Mouse (Mus musculus) heart, adult 2 months (tissue): ENCODE measurements at regions not wholly inside any gene's neighbourhood (a gene's known extent, or its start where the extent isn't known, plus 50 kb on each side); places are given as distances from the start of the nearest gene placed in this dataset.
"Not testable (repeated sequence)": the region's sequence is repeated elsewhere in the genome, so short reads cannot be mapped to it uniquely, and the experiment has no call there.

Experiments
- DNase-seq, 2 experiments: peaks; one replicate each; pipeline ENCODE4 v3.0.0; 2021
- H3K27ac ChIP-seq: fragments of 200-600 bp; 2 replicates; pipeline ENCODE4 v1.8.1; 2022
- H3K27me3 ChIP-seq: fragments of 200-500 bp; 2 replicates; pipeline ENCODE4 v1.6.1; 2012; ENCODE audit warnings: mild to moderate bottlenecking, low read length, inconsistent platforms, mixed read lengths; ENCODE audit not compliant: control insufficient read depth, insufficient read depth
- H3K36me3 ChIP-seq: fragments of 200-500 bp; 2 replicates; pipeline ENCODE4 v1.6.1; 2012; ENCODE audit warnings: low read length, inconsistent platforms; ENCODE audit not compliant: control insufficient read depth, insufficient read depth
- H3K4me1 ChIP-seq: fragments of 200-500 bp; 2 replicates; pipeline ENCODE4 v1.6.1; 2011; ENCODE audit warnings: low read length; ENCODE audit not compliant: control insufficient read depth, insufficient read depth
- H3K4me3 ChIP-seq: fragments of 200-600 bp; 2 replicates; pipeline ENCODE4 v1.8.1; 2022
- H3K79me2 ChIP-seq: fragments of 200-500 bp; replicated peaks from 2 replicates; pipeline ENCODE4 v1.6.1; 2012; ENCODE audit warnings: mild to moderate bottlenecking, inconsistent platforms, low read length, moderate library complexity, mixed read lengths; ENCODE audit not compliant: control insufficient read depth, insufficient read depth
- H3K9ac ChIP-seq: fragments of 200-500 bp; 2 replicates; pipeline ENCODE4 v1.6.1; 2012; ENCODE audit warnings: low read depth, mild to moderate bottlenecking, control low read depth, inconsistent platforms, low read length, mixed read lengths
- CTCF ChIP-seq: fragments of 200-600 bp; IDR thresholded peaks from 2 replicates; pipeline ENCODE4 v1.8.1; 2022; ENCODE audit warnings: antibody characterized with exemption, mild to moderate bottlenecking, moderate library complexity
- EP300 ChIP-seq: fragments of 200-500 bp; IDR thresholded peaks from 2 replicates; pipeline ENCODE4 v1.6.1; 2011; ENCODE audit warnings: low read depth, low read length, control low read depth; ENCODE audit not compliant: insufficient read depth
- POLR2A ChIP-seq: fragments of 200-500 bp; IDR thresholded peaks from 2 replicates; pipeline ENCODE4 v1.6.1; 2011; ENCODE audit warnings: mild to moderate bottlenecking, low read depth, low read length, control low read depth; ENCODE audit not compliant: insufficient read depth
- WGBS: fragments of 180-500 bp; shearing (Covaris S2); methylation state at CpG from one replicate; pipeline ENCODE4 v1.1.7; 2018; 5-methylcytosine and 5-hydroxymethylcytosine counted together
- intact Hi-C: fragments of 180-260 bp; cut with DNase I; formaldehyde crosslinking; loops from one replicate; pipeline ENCODE4 v1.15.1; 2025

GRCm38 (mm10) chr14:61753421-61753820, 146.2 kb downstream of the Kcnrg start:
- no peak overlapping the region for H3K27ac ChIP-seq
- no peak for DNase-seq
- peaks cover 4% of the 10 kb centered on the region; the same call in 1 of the 2 replicates for H3K36me3 ChIP-seq
- intact Hi-C loops, result no loop called here
- no peak overlapping the region for H3K9ac ChIP-seq
- no peak for TF ChIP-seq POLR2A
- TF ChIP-seq EP300, result no peak
- TF ChIP-seq CTCF, result no peak
- H3K4me1 ChIP-seq, result peaks cover 1% of the 10 kb centered on the region
- no peaks in the 10 kb centered on the region for H3K27me3 ChIP-seq
- H3K4me3 ChIP-seq, result no peak overlapping the region
- H3K79me2 ChIP-seq, result no peaks in the 10 kb centered on the region
- 84% methylated on average over 3 of the region's 3 CpGs for WGBS

GRCm38 (mm10) chr14:61756651-61757050, 149.4 kb downstream of the Kcnrg start:
- Histone ChIP-seq H3K27ac (no peak overlapping the region), H3K27me3 (no peaks in the 10 kb centered on the region), H3K79me2 (no peaks in the 10 kb centered on the region), H3K4me3 (no peak overlapping the region), H3K9ac (no peak overlapping the region), H3K4me1 (peaks cover 1% of the 10 kb centered on the region), H3K36me3 (peaks cover 4% of the 10 kb centered on the region; the same call in 1 of the 2 replicates)
- 31% methylated on average over 1 of the region's 1 CpGs for WGBS
- no peak for DNase-seq
- TF ChIP-seq POLR2A (no peak), EP300 (no peak), CTCF (no peak)
- intact Hi-C loops, result no loop called here

- 7% methylated on average over 14 of the region's 15 CpGs for WGBS
- peak; percentile 72 to 80 for DNase-seq
- Histone ChIP-seq H3K4me1 (peaks cover 1% of the 10 kb centered on the region), H3K27ac (peak overlapping the region; percentile 4; the same call in 1 of the 2 replicates), H3K79me2 (no peaks in the 10 kb centered on the region), H3K36me3 (peaks cover 4% of the 10 kb centered on the region; the same call in 1 of the 2 replicates), H3K9ac (peak overlapping the region; percentile 67), H3K27me3 (no peaks in the 10 kb centered on the region), H3K4me3 (peak overlapping the region; percentile 17)
- TF ChIP-seq EP300, result 0 out of 2 replicates have a peak, but pooled peaks have one; percentile 12
- TF ChIP-seq POLR2A, result no peak
- intact Hi-C loops, result no loop called here
Measured at GRCm38 (mm10) chr14:61757086-61757822, 150.0 kb downstream of the Kcnrg start.

GRCm38 (mm10) chr14:61757823-61758175, 150.5 kb downstream of the Kcnrg start:
- no peak for TF ChIP-seq POLR2A
- TF ChIP-seq EP300, result no peak
- no peak for TF ChIP-seq CTCF
- DNase-seq, result no peak
- Histone ChIP-seq H3K79me2 (no peaks in the 10 kb centered on the region), H3K9ac (peak overlapping the region; percentile 67; the same call in 1 of the 2 replicates), H3K4me3 (peak overlapping the region; percentile 17), H3K27ac (peak overlapping the region; percentile 4; the same call in 1 of the 2 replicates), H3K36me3 (peaks cover 4% of the 10 kb centered on the region; the same call in 1 of the 2 replicates), H3K4me1 (peaks cover 1% of the 10 kb centered on the region), H3K27me3 (no peaks in the 10 kb centered on the region)
- 14% methylated on average over 7 of the region's 7 CpGs for WGBS
- intact Hi-C loops, result no loop called here

GRCm38 (mm10) chr14:61758586-61758985, 151.3 kb downstream of the Kcnrg start:
- H3K27ac ChIP-seq, result no peak overlapping the region

GRCm38 (mm10) chr14:61760176-61760575, 152.9 kb downstream of the Kcnrg start:
- 92% methylated on average over 12 of the region's 12 CpGs for WGBS
- H3K79me2 ChIP-seq, intact Hi-C loops, H3K4me1 ChIP-seq, H3K27ac ChIP-seq, H3K4me3 ChIP-seq, H3K27me3 ChIP-seq, H3K9ac ChIP-seq, H3K36me3 ChIP-seq, DNase-seq: not testable (repeated sequence)

More at GRCm38 (mm10) chr14:61758586-61758985, 151.3 kb downstream of the Kcnrg start:
- no peak for DNase-seq
- TF ChIP-seq EP300 (no peak), POLR2A (no peak), CTCF (no peak)
- Histone ChIP-seq H3K36me3 (peaks cover 4% of the 10 kb centered on the region; the same call in 1 of the 2 replicates), H3K4me3 (no peak overlapping the region), H3K27me3 (no peaks in the 10 kb centered on the region), H3K4me1 (peaks cover 1% of the 10 kb centered on the region), H3K79me2 (no peaks in the 10 kb centered on the region), H3K9ac (no peak overlapping the region)
- intact Hi-C loops, result no loop called here
- 93% methylated on average over 5 of the region's 5 CpGs for WGBS
